Mouse (Mus musculus) thymus, postnatal 25 days (tissue): Measurements from ENCODE around the gene Tmem88b.
"Not testable (repeated sequence)": the region's sequence is repeated elsewhere in the genome, so short reads cannot be mapped to it uniquely, and the experiment has no call there.

Experiments used
- DNase-seq: peaks from one replicate; pipeline ENCODE4 v3.0.0; 2022

Tmem88b gene

DNA sequence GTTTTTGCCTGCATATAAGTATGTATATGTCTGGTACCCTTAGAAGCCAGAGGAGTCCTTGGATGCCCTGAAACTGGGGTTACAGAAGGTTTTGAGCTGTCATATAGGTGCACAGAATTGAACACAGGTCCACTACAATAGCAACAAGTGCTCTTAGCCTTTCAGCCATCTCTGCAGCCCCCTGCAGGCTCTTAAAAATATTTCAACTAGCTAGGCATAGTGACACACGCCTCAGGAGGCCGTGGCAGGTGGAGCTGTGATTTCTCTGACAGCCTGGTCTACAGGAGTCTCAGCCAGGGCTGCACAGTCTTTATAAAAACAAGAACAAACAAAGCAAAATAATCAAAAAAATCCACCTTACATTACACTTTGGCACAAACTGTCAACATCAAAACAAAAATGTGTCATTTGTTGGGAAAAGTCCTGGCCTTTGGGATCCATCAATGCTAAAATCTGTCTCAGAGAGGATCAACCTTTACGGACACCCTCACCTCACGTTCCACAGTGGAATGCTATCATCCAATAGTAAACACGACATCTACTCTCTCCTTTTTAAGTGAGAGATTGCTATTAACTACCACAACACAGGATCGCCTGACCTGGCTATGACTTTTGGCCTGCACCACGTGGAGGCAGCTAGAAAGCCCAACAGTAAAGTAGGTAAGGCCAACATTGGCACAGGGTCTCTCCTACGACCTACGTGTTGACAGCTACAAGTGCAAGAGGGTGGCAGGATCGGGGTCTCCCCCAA is 25.6 kb downstream of the Tmem88b start:
- DNase-seq = peak; percentile 45

DNA sequence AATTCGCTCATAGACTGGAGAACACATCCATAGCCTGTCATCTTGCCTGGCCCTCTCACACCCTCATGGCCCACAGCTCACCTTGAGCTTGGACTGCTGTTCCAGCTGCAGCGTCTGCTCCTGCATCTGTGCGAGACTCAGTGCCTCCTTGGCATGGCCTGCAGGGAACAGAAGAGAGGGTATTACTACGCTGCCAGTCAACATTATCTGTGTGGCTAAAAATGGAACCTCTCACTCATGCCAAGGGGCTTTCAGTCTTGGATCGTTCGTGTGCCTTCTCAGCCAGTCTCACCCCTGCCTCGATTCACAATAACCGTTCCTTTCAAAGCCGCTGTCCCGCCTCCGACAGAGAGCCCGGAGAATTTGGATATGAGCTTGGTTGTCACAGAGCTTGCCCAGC is 28.7 kb downstream of the Tmem88b start:
- DNase-seq = no peak

DNA sequence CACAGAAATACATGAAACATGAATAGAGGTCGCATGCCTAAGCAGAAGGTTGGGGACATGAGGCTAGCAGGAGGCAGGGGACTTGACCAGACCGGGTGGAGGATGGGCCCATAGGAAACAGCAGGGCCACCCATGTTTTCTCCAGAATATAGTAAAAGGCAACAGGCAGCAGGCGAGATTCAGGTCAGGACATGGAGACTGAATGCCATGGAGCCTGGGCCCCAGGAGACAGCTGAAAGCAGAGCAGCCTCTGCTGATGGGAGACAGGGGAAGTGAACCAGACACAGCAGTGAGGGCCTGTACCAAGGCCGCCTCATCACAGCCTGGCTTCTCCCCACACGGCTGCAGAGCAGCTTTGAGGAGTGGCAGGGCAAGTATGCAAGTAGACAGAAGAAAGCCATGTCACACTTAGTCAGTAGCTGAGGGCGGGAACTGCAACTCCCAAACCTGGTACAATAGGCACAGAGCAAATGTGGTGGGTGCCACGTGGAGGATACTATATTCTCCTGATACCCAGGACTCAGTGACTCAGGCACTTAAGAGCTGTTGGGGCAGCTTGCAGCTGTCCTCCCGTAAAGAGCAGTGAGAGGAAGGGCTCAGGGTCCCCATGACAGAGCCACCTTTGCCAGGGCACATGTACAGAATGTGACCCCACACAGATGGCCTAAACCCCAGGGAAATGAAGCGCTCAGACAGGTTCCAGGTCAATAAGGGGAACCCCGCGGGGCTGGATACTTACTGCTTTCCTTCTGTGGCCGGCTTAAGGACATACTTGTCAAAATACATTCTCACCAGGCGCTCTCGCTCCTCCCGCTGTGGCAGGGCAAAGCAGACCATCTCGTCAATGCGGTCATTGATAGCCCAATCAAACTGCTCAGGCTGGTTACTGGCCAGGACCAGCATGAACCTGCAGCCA is 38.8 kb downstream of the Tmem88b start:
- DNase-seq = no peak

DNA sequence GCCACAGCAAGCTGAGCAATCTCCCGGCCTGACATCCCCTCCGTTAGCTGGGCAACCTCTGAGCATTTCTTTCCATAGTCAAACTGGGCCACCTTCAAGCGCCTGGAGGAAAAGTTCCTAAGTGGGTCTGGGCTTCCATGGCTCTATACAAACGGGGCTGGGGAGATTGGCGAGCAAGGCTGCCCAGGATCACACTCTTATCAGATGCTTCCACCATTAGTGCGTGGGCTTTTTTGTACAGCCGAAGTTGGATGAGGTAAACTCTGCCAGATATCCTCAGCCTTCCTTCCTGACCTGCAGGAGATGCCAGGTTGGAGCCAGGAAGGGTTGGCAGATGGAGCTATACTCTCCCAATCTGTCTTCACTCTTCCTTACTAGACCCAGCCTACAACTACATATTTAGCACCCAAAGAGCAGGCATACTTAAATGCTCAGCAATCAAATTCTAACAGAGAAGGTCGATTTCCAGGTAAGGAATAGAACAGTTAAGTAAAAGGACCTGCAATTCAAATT is 39.6 kb downstream of the Tmem88b start:
- DNase-seq = no peak

DNA sequence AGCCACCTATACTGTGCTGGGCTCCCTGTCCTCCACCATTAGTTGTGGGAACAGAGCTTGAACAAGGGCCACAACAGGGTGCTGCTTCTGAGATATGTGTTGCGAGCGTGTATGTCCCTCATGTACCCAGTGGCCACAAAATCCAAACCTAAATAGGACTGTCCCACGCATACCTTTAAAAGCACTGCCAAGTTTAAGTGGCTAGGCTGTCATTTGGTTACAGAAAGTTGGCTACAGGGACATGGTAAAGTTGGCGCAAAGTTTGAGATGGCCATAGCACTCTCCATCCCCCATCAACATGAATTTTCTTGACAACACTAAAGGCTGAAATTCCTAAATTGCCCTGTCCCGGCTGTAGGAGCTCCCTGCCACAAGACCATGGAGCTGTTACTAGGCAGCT is 40.5 kb downstream of the Tmem88b start:
- DNase-seq = no peak

DNA sequence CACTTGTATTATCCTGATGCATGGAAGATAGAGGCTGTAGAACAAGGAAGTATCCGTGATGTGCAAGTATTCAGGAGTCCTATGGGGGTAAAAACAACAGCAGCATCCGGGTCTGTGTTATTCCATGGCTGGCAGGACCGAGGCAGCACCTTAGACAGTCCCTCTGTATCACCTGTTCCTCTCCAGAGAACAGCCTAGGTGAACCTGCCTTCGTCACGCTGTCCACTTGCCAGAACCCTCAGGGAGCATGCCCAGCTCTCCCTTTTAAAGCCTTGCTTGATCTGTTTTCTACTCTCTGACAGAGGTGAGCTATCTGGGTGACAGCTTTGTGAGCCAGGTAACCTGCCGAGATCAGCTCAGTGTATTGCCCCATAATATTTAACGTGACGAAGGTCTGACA is 41.2 kb downstream of the Tmem88b start:
- DNase-seq = no peak

DNA sequence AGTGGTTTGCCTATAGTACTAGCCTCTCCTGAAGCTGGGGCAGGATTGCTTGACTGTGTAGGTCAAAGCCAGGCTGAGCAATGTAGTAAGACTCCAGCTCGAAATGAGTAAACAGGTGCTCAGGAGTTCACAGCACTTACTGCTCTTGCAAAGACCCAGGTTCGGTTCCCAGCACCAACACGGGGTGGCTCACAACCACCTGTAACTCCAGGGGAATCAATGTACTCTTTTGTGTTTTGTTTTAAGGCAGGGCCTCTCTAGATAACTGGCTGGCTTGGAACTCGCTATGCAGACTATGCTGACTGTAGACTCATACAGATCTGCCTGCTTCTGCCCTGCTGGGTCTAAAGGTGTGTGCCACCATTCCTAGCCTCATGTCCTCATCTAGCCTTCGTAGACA is 43.0 kb downstream of the Tmem88b start:
- DNase-seq = no peak

DNA sequence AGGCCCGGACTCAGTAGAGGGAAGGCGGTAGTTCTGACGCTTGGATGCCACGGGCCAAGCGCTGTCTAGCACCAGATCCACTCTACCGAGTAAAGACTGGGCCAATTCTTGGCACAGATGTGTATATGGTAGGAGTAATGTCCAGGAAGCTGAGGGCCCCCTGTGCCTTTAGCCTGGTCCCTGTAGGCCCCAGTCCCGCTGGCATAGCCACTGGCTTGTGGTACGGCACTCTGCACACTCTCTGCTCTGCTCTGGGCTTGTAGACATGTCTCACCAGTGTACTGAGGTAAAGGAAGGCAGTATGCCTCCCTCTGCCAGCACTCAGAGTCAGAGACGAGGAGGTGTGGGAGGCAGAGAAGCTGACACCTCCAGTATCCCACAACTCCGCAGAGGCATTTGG is 45.0 kb downstream of the Tmem88b start:
- not testable (repeated sequence) for DNase-seq

DNA sequence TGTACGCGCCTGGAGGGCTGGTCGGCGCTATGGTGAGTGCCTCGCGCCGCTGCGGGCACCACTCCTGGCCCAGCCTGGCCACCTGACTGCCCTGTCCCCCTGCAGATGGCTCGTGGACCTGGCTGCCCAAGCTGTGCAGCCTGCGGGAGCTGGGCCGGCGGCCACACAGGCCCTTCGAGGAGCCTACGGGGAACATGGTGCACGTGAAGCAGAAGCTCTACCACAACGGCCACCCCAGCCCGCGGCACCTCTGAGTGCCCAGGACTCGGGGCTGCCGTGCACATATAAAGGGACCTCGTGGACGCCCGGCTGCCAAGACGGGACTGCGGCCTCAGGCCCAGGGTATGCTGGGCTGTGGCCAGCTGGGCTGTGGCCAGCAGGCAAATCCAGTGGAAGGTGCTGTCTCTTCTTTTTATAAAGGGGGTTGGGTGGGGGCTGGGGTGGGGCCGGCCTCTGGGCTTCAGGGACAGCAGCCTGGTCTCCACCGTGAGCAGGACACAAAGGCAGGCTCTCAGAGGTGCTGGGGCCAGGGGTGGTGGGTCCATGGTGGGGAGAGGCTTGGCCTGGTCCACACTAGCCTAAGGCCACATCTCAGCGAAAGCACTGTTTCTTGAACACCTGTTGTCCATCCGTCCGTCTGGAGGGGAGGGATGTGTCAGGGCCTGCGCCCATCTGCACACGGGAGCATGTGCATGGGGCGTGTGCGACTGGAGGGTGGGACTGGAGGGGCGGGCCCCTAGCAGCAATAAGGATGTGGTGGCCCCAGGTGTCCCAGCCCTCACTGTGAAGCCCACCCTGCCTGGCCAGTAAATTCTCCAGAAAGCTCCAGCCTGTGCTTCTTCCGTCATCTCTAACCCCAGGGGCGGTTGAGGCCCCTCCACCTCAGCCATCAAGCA is 45.7 kb downstream of the Tmem88b start:
- no peak for DNase-seq

DNA sequence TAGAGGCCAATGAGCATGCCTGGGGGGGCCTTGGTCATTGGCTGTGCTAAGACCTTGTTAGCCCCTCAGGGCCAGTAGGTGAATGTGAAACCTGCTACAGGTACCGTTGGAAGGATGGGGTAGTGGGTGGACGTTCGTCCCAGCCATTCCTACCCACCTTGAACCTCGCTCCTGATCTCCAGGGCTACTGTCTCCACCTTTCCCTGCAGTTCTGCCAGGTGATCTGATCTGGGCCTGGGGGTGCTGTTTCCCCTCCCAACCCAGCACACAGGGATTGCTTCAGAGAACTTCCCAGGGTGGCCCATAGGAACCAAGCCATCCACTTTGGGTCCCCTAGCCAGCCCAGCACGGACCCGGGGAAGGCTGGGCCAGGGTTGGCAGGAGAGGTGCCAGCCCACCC is 46.5 kb downstream of the Tmem88b start:
- no peak for DNase-seq

DNA sequence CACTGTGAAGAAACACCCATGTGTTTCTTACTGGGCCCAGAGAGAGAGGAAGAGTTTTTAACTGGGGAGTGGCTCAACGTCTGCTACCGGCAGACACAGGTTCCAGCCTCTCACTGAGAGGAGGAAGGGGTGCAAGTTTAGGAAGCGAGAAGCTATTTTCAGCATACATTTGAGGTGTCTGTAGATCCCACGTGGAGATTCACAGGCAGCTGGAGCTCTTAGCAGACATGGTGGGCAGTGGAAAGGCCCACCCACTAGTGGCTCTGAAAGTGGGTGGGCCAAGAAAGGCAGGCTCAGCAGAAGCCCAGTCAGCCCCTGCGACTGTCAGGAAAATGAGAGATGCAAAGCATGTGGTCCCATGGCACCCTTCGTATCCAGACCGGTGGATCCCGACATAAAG is 47.4 kb downstream of the Tmem88b start:
- no peak for DNase-seq

DNA sequence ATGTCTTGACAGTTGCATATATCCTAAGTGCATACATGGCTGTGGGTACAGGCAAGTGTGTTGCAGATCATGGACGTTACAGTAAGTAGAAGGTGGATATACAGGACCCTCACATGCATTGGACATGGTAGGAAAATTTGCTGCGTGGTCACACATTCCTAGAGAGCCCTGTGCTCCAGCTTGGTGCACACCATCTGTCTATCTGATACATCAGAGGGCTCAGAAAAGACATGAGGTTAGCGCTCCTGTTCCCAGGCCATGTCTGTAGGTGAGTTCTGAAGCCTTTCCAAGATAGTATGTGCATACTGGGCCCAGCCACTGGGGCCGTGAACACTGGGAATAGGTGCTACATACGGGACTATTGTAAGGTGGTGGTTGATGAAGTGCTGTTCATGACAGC is 49.3 kb downstream of the Tmem88b start:
- DNase-seq = no peak

DNA sequence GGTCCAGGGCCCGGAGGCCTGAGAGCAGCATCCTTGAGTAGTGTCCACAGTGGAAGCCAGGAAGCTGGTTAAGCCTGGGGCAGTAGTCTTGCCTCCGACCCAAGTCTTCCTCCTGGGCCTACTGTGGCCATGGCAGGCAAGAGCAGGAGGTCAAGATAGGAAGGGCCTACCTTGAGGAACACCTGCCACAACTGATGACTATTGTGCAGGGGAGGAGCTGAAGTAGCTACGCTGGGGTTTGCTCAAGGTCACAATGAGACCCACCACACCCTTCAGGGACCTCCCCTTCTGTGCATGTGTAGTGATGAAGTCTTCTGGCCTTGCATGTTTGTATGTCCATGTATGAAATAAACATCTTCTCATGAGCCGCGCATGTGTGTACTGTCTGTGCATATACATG is 49.9 kb downstream of the Tmem88b start:
- no peak for DNase-seq

DNA sequence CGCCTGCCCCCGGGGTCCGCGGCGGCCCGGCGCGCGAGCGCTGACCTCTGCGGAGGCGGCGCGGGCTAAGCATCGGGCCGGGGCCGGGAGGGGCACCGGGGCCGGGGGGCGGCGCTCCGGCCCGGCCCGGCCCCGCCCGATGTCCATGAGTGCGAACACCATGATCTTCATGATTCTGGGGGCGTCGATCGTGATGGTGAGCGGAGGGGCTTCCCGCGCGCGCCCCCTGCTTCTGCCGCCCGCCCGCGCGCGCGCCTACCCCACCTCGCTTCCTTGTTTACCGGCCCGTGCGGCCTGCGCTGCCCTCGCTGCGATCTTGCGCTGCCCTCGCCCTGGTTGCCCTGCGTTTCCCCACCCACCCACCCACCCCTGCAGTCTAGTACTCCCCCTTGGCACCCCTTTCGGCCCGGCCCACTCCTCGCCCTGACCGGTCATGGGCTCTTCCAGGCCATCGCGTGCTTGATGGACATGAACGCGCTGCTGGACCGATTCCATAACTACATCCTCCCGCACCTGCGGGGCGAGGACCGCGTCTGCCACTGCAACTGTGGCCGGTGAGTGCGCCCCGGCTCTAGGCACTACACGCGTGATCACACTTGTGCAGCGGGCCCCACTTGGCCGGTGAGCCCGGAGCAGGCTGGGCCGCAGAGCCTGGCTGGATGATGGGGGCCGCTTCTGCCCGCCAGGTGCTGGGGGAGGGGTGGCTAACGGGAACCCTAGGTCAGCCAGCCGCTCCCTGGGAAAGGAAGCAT is 50.5 kb downstream of the Tmem88b start:
- DNase-seq = peak; percentile 60

DNA sequence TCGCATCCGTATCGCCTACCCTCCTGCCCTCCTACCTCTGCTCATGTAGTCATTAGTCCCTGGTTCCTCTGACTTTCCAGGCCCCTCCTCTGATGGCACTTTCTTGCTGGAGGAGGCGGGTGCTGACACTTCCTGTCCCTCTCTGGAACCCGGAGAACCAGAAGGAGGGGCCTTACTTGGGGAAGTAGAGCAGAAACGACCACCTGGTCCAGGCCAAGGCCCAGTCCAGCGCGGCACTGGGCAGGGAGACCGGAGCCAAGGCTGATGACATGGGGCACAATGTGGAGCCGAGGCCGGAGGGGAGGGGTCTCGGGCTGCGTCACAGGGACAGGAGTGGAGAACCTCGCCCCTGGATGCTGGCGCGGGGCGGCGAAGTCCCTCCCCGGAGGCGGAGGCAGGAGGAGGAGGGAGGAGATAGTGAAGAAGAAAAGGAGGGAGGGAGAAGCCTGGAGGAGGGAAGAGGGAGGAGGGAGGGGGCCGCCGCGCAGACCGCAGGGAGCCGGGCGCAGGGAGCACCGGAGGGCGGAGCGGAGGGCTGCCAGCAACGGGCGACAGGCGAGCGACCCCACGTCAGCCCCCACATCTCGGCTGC is 51.2 kb downstream of the Tmem88b start, which contains the start of gene Tmem240:
Tmem240 (plus strand) TSS at position 451 of the 592 bp plus-strand sequence.
- peak; percentile 86 for DNase-seq

DNA sequence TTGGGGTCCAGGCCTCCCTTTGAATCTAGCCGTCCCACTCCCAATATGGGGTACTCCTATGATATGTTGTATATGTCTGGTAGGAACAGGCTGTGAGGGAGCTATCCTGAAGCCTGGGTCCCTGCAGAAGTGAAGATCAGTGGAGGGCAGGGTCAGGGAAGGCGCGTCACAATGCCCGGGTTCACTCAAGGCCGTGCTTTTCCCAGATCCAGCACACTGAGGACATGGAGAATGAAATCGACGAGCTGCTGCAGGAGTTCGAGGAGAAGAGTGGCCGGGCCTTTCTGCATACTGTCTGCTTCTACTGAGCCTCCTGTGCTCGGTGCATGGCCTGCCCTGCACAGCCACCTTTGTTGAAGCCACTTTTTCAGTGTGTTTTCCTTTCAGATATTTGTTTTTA is 52.4 kb downstream of the Tmem88b start:
- DNase-seq = no peak
